Mouse (Mus musculus) small intestine, adult 2 months (tissue): ENCODE results near the gene Slc35b2.

Experiments used
- CTCF ChIP-seq: fragments of 200-500 bp; IDR thresholded peaks from 2 replicates; pipeline ENCODE4 v1.5.1; 2012; ENCODE audit warnings: low read depth, mild to moderate bottlenecking, control low read depth, inconsistent platforms, low read length, moderate library complexity, mixed read lengths; ENCODE audit not compliant: insufficient replicate concordance, insufficient read length; ENCODE audit errors: extremely low read depth
- POLR2A ChIP-seq: fragments of 200-500 bp; IDR thresholded peaks from 2 replicates; pipeline ENCODE4 v1.6.1; 2012; ENCODE audit warnings: low read depth, mild to moderate bottlenecking, control low read depth, inconsistent platforms, low read length, moderate library complexity

- TF ChIP-seq POLR2A (no peak), CTCF (no peak)
These were observed 30.8 kb upstream of the Slc35b2 start for GRCm38 (mm10) chr17:45532896-45533295.
